Mouse (Mus musculus): ENCODE data around the gene Mthfs. TPM values are rescaled to one million over a fixed set of nuclear protein-coding genes. Genes with fewer than 3 reads are reported as not detected.
"Not testable (repeated sequence)": the region's sequence is repeated elsewhere in the genome, so short reads cannot be mapped to it uniquely, and the experiment has no call there.

The Mthfs gene
- polyA plus RNA-seq, 1 experiment from 2014 or later = 16.0 TPM

DNA sequence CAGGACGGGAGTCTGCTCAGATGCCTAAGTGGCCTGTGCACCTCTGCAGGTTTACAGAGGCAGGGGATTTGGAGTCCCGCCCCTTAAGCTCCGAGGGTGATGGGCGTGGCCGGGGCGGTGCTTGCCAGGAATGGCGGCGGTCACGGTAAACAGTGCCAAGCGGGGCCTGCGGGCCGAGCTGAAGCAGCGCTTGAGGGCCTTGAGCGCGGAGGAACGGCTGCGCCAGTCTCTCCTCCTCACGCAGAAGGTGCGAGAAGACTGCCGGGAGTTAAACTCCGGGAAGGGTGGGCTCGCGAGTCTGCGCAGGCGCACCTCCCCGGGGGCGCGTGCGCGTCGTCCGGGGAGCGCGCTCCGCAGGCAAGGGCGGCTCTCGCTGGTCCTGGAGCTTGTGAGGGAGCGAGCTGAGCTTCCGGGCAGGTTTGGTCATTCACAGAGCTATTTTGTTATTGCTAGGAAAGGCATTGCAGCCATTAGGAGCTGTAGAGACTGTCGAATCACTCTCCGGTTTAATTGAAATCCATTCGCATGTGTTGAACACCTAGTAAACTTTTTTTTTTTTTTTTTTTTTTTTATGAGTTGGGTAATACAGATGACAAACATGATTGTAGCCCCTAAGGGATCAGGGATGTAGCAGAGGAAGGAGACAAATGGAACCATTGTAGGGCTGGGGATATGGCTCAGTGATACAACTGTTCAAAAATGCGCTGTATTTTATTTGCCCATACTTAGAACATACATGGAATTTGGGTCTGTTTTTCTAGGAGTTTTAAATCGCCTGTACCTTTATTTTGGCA, 786 bp downstream of the Mthfs start:
- peak; percentile 92 for ATAC-seq (ENCODE audit: insufficient read depth)
- H3K9ac ChIP-seq; H3K27me3 ChIP-seq; H3K9me3 ChIP-seq (replicated peaks); H3K36me3 ChIP-seq (replicated peaks); H3K4me1 ChIP-seq (replicated peaks): not testable (repeated sequence)
- peak overlapping the region; percentile 58 for H3K4me2 ChIP-seq
- H3K4me3 ChIP-seq (replicated peaks) = peak overlapping the region; percentile 45
- WGBS (ENCODE audit: insufficient replicate concordance) = 6% methylated on average over 8 of the region's 44 CpGs
- H3K27ac ChIP-seq (replicated peaks) = 0 out of 2 replicates have a peak overlapping the region, but pooled peaks have one; percentile 65

- WGBS (ENCODE audit: insufficient replicate concordance) = 15% methylated on average over 1 of the region's 1 CpGs
- H3K9ac ChIP-seq; H3K4me3 ChIP-seq (replicated peaks); H3K4me2 ChIP-seq; H3K27ac ChIP-seq (replicated peaks); H3K4me1 ChIP-seq (replicated peaks); H3K27me3 ChIP-seq; H3K9me3 ChIP-seq (replicated peaks); H3K36me3 ChIP-seq (replicated peaks); ATAC-seq (ENCODE audit: insufficient read depth): not testable (repeated sequence)
Measured at GRCm38 (mm10) chr9:89212428-89212827, 2.0 kb downstream of the Mthfs start.

- not testable (repeated sequence) for H3K4me3 ChIP-seq (replicated peaks); H3K9ac ChIP-seq; ATAC-seq (ENCODE audit: insufficient read depth); H3K36me3 ChIP-seq (replicated peaks); H3K27ac ChIP-seq (replicated peaks); H3K27me3 ChIP-seq; H3K4me1 ChIP-seq (replicated peaks); H3K4me2 ChIP-seq; H3K9me3 ChIP-seq (replicated peaks)
- WGBS (ENCODE audit: insufficient replicate concordance) = 77% methylated on average over 4 of the region's 4 CpGs
Measured at GRCm38 (mm10) chr9:89218174-89218573, 7.7 kb downstream of the Mthfs start.

- H3K4me1 ChIP-seq (replicated peaks); H3K4me2 ChIP-seq; H3K9ac ChIP-seq; H3K36me3 ChIP-seq (replicated peaks); H3K27me3 ChIP-seq; H3K9me3 ChIP-seq (replicated peaks); H3K4me3 ChIP-seq (replicated peaks); H3K27ac ChIP-seq (replicated peaks): not testable (repeated sequence)
- 0 out of 2 replicates have a peak, but pooled peaks have one; percentile 22 for ATAC-seq (ENCODE audit: insufficient read depth)
- WGBS (ENCODE audit: insufficient replicate concordance) = 65% methylated on average over 3 of the region's 4 CpGs
Measured at GRCm38 (mm10) chr9:89219668-89220067, 9.2 kb downstream of the Mthfs start.

GRCm38 (mm10) chr9:89220704-89221287, 10.3 kb downstream of the Mthfs start:
- not testable (repeated sequence) for H3K4me1 ChIP-seq (replicated peaks); H3K9me3 ChIP-seq (replicated peaks); H3K4me2 ChIP-seq; ATAC-seq (ENCODE audit: insufficient read depth); H3K36me3 ChIP-seq (replicated peaks); H3K27me3 ChIP-seq; H3K4me3 ChIP-seq (replicated peaks); H3K27ac ChIP-seq (replicated peaks); H3K9ac ChIP-seq
- 68% methylated on average over 6 of the region's 6 CpGs for WGBS (ENCODE audit: insufficient replicate concordance)

- Histone ChIP-seq H3K4me3 (replicated peaks) (no peak overlapping the region), H3K9ac (no peak overlapping the region), H3K4me1 (replicated peaks) (no peaks in the 10 kb centered on the region), H3K9me3 (replicated peaks) (no peaks in the 10 kb centered on the region), H3K36me3 (replicated peaks) (no peaks in the 10 kb centered on the region), H3K27me3 (no peaks in the 10 kb centered on the region), H3K27ac (replicated peaks) (no peak overlapping the region), H3K4me2 (no peak overlapping the region)
- WGBS (ENCODE audit: insufficient replicate concordance) = 49% methylated on average over 4 of the region's 4 CpGs
- no peak for ATAC-seq (ENCODE audit: insufficient read depth)
Measured at GRCm38 (mm10) chr9:89226071-89226470, 15.6 kb downstream of the Mthfs start.

DNA sequence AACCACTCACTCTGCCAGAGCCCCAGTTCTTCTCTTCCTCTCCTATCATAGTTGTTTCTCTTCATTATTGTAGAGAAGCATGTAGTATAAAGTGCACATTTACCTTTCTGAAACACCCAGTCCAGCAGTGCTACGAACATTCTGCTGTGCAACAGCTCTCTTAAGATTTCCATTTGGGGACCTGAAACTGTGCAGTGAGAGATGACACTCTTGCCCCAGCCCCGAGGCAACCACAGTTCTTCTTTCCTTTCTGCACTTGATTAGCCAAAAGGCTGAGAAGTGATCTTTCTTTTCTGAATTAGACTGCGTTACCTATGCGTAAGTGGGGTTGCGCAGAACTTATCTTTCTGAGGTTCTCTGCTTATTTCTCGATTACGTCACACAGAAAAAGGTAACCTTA, 17.6 kb downstream of the Mthfs start:
- no peaks in the 10 kb centered on the region for H3K4me1 ChIP-seq (replicated peaks)
- H3K27ac ChIP-seq (replicated peaks) = no peak overlapping the region
- H3K27me3 ChIP-seq = no peaks in the 10 kb centered on the region
- ATAC-seq (ENCODE audit: insufficient read depth) = no peak
- no peaks in the 10 kb centered on the region for H3K9me3 ChIP-seq (replicated peaks)
- no peaks in the 10 kb centered on the region for H3K36me3 ChIP-seq (replicated peaks)
- no peak overlapping the region for H3K4me2 ChIP-seq
- 68% methylated on average over 7 of the region's 7 CpGs for WGBS (ENCODE audit: insufficient replicate concordance)
- H3K4me3 ChIP-seq (replicated peaks) = no peak overlapping the region
- no peak overlapping the region for H3K9ac ChIP-seq

DNA sequence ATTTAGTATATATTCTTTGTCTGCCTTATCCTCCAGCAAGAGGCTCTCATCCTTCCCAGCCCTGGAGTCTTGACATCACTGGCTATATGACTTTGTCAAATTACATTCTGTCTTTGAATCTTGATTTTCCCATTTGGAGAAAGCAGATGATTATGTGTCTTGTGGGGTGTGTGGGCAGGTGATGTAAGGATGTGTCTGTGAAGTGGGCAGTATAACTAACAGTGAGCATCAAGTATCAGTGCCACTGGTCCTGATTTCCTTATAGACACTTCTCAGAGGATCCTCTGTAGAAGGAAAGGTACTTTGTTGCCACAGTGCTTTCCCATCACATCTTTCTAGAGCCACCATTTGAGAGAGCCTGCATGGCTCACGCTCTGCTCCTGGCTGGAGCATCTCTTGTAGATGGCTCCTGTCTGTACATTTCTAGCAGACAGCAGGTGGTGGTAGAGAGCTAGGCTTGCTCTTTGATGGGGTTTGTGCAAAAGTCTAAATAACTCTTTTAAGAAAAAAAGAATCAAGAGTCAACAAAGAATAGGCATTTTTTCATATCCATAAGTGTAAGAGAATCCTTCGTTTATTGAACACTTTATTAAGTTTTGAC, 20.5 kb downstream of the Mthfs start:
- H3K4me1 ChIP-seq (replicated peaks); H3K9ac ChIP-seq; H3K36me3 ChIP-seq (replicated peaks); H3K27me3 ChIP-seq; H3K4me2 ChIP-seq; H3K9me3 ChIP-seq (replicated peaks); H3K4me3 ChIP-seq (replicated peaks); ATAC-seq (ENCODE audit: insufficient read depth); H3K27ac ChIP-seq (replicated peaks): not testable (repeated sequence)
- WGBS (ENCODE audit: insufficient replicate concordance) = 47% methylated on average over 2 of the region's 2 CpGs

DNA sequence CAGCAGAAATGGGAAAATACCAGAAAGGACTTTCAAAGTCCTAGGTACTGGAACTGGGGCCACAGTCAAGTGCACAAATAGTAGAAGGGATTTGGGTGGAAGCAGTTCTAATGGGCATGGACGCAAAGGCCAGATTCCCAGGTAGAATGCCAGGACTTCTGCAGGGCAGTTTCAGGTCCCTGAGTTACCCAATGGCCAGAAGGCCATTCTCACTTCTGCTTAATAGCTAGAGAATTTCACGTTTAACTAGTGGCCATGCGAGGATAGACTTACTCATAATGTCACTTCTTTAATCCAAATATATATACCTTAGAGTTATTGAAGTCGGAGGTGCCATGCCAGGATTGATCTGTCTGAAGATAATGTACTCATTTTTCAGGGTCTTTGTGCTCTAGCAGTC, 26.7 kb downstream of the Mthfs start:
- H3K27me3 ChIP-seq; H3K36me3 ChIP-seq (replicated peaks); H3K27ac ChIP-seq (replicated peaks); H3K4me2 ChIP-seq; H3K4me3 ChIP-seq (replicated peaks); ATAC-seq (ENCODE audit: insufficient read depth); H3K4me1 ChIP-seq (replicated peaks); H3K9ac ChIP-seq; H3K9me3 ChIP-seq (replicated peaks): not testable (repeated sequence)
- WGBS (ENCODE audit: insufficient replicate concordance) = 59% methylated on average over 4 of the region's 4 CpGs

GRCm38 (mm10) chr9:89238976-89239505, 28.6 kb downstream of the Mthfs start:
- not testable (repeated sequence) for H3K27ac ChIP-seq (replicated peaks); H3K27me3 ChIP-seq; H3K9ac ChIP-seq; H3K9me3 ChIP-seq (replicated peaks); H3K36me3 ChIP-seq (replicated peaks); ATAC-seq (ENCODE audit: insufficient read depth); H3K4me3 ChIP-seq (replicated peaks); H3K4me1 ChIP-seq (replicated peaks); H3K4me2 ChIP-seq
- WGBS (ENCODE audit: insufficient replicate concordance) = 62% methylated on average over 4 of the region's 5 CpGs

GRCm38 (mm10) chr9:89240516-89241019, 30.1 kb downstream of the Mthfs start:
- H3K4me2 ChIP-seq; H3K9me3 ChIP-seq (replicated peaks); H3K4me3 ChIP-seq (replicated peaks); H3K36me3 ChIP-seq (replicated peaks); H3K27ac ChIP-seq (replicated peaks); ATAC-seq (ENCODE audit: insufficient read depth); H3K9ac ChIP-seq; H3K4me1 ChIP-seq (replicated peaks); H3K27me3 ChIP-seq: not testable (repeated sequence)
- 68% methylated on average over 3 of the region's 3 CpGs for WGBS (ENCODE audit: insufficient replicate concordance)
